Mouse (Mus musculus): ENCODE measurements around the gene Slfn2. TPM values are rescaled to one million over a fixed set of nuclear protein-coding genes. Genes with fewer than 3 reads are reported as not detected.

Gene Slfn2
- 44.4 and 56.1 TPM in 2 replicates for polyA plus RNA-seq (2015; fragmentation: Nextera tagmentation; extraction: Ambion mirVana)

GRCm38 (mm10) chr11:83064946-83065345 lies at the start of gene Slfn2:
Gene Slfn2, plus strand, starts transcription at chr11:83065112.

GRCm38 (mm10) chr11:83020621-83021020 lies 44.3 kb upstream of the Slfn2 start, which contains the start of gene Slfn8:
Gene Slfn8, minus strand, starts transcription at chr11:83020810.

GRCm38 (mm10) chr11:83116597-83117227 lies 51.8 kb downstream of the Slfn2 start, which contains the start of gene Slfn1:
Gene Slfn1, plus strand, starts transcription at chr11:83116849.

Other genes with a start within 250 kb of the Slfn2 start
- 18.9 and 21.0 TPM in 2 replicates for gene Rffl, start 193.9 kb upstream of the Slfn2 start, polyA plus RNA-seq (2015; fragmentation: Nextera tagmentation; extraction: Ambion mirVana)
- 9.3 and 9.6 TPM in 2 replicates for gene Rad51d, start 174.5 kb upstream of the Slfn2 start, polyA plus RNA-seq (2015; fragmentation: Nextera tagmentation; extraction: Ambion mirVana)
- gene Fndc8, start 173.0 kb upstream of the Slfn2 start, polyA plus RNA-seq (2015; fragmentation: Nextera tagmentation; extraction: Ambion mirVana), result 0.24 and 0.41 TPM in 2 replicates
- gene Nle1, start 156.7 kb upstream of the Slfn2 start, polyA plus RNA-seq (2015; fragmentation: Nextera tagmentation; extraction: Ambion mirVana), result 20.8 and 23.2 TPM in 2 replicates
- gene Unc45b, start 154.6 kb upstream of the Slfn2 start, polyA plus RNA-seq (2015; fragmentation: Nextera tagmentation; extraction: Ambion mirVana), result 1.9 and 2.9 TPM in 2 replicates
- 4.6 and 6.4 TPM in 2 replicates for gene Slfn5, start 113.8 kb upstream of the Slfn2 start, polyA plus RNA-seq (2015; fragmentation: Nextera tagmentation; extraction: Ambion mirVana)
- 5.6 and 5.8 TPM in 2 replicates for gene Slfn9, start 73.3 kb upstream of the Slfn2 start, polyA plus RNA-seq (2015; fragmentation: Nextera tagmentation; extraction: Ambion mirVana)
- gene Slfn8, start 44.3 kb upstream of the Slfn2 start, polyA plus RNA-seq (2015; fragmentation: Nextera tagmentation; extraction: Ambion mirVana), result 1.4 and 2.4 TPM in 2 replicates
- 15.8 and 18.2 TPM in 2 replicates for gene Slfn1, start 51.7 kb downstream of the Slfn2 start, polyA plus RNA-seq (2015; fragmentation: Nextera tagmentation; extraction: Ambion mirVana)
- gene Slfn4, start 110.1 kb downstream of the Slfn2 start, polyA plus RNA-seq (2015; fragmentation: Nextera tagmentation; extraction: Ambion mirVana), result 15.7 and 22.2 TPM in 2 replicates
- gene Slfn3, start 126.2 kb downstream of the Slfn2 start, polyA plus RNA-seq (2015; fragmentation: Nextera tagmentation; extraction: Ambion mirVana), result 2.5 and 2.9 TPM in 2 replicates
- 24.4 and 25.7 TPM in 2 replicates for gene Slfn14, start 221.6 kb downstream of the Slfn2 start, polyA plus RNA-seq (2015; fragmentation: Nextera tagmentation; extraction: Ambion mirVana)
- 17.3 and 18.6 TPM in 2 replicates for gene Ap2b1, start 233.9 kb downstream of the Slfn2 start, polyA plus RNA-seq (2015; fragmentation: Nextera tagmentation; extraction: Ambion mirVana)
- 5.9 and 6.4 TPM in 2 replicates for gene Pex12, start 237.5 kb downstream of the Slfn2 start, polyA plus RNA-seq (2015; fragmentation: Nextera tagmentation; extraction: Ambion mirVana)